Mouse (Mus musculus) cerebellum, adult (tissue): Measurements from ENCODE around the gene Cel.
A peak's percentile ranks its signal among the peaks of the same experiment; 100 is the strongest.

Source experiments
- ATAC-seq: cut with Nextera tagmentation; 2 replicates; pipeline ENCODE4 v1.9.2; 2017; ENCODE audit warnings: mild to moderate bottlenecking, moderate library complexity, mixed read lengths; ENCODE audit not compliant: insufficient number of reproducible peaks, low FRiP score, low TSS enrichment

The Cel gene

GRCm38 (mm10) chr2:28585730-28586129 lies 22.5 kb upstream of the Cel start:
- no peak for ATAC-seq

- peak; percentile 37; the same call in 1 of the 2 replicates for ATAC-seq
Observed at GRCm38 (mm10) chr2:28585043-28585571, 21.9 kb upstream of the Cel start.

GRCm38 (mm10) chr2:28583651-28584050 lies 20.4 kb upstream of the Cel start, which contains the start of gene Gtf3c5:
Gene Gtf3c5 (minus strand): TSS chr2:28583751.
- no peak for ATAC-seq

GRCm38 (mm10) chr2:28582647-28583353 lies 19.6 kb upstream of the Cel start:
- ATAC-seq: peak; percentile 80

GRCm38 (mm10) chr2:28578003-28578402 lies 14.8 kb upstream of the Cel start:
- ATAC-seq: no peak

- no peak for ATAC-seq
Observed at GRCm38 (mm10) chr2:28576815-28577214, 13.6 kb upstream of the Cel start.

- ATAC-seq: no peak
Observed at GRCm38 (mm10) chr2:28575341-28575740, 12.1 kb upstream of the Cel start.

- ATAC-seq: no peak
Observed at GRCm38 (mm10) chr2:28569903-28570302, 6.7 kb upstream of the Cel start.

- no peak for ATAC-seq
Observed at GRCm38 (mm10) chr2:28566545-28566944, 3.3 kb upstream of the Cel start.

GRCm38 (mm10) chr2:28564380-28564779 lies 1.2 kb upstream of the Cel start:
- no peak for ATAC-seq

GRCm38 (mm10) chr2:28563830-28564229 lies 627 bp upstream of the Cel start:
- 0 out of 2 replicates have a peak, but pooled peaks have one; percentile 62 for ATAC-seq

- ATAC-seq: no peak
Observed at GRCm38 (mm10) chr2:28557452-28557851, 5.8 kb downstream of the Cel start.

- ATAC-seq: no peak
Observed at GRCm38 (mm10) chr2:28552301-28552700, 10.9 kb downstream of the Cel start.

- ATAC-seq: no peak
Observed at GRCm38 (mm10) chr2:28549157-28549556, 14.0 kb downstream of the Cel start.

- ATAC-seq: no peak
Observed at GRCm38 (mm10) chr2:28547237-28548172, 15.7 kb downstream of the Cel start.

- ATAC-seq: no peak
Observed at GRCm38 (mm10) chr2:28546560-28546959, 16.6 kb downstream of the Cel start.

GRCm38 (mm10) chr2:28545976-28546375 lies 17.2 kb downstream of the Cel start:
- ATAC-seq: no peak

- ATAC-seq: peak; percentile 47; the same call in 1 of the 2 replicates
Observed at GRCm38 (mm10) chr2:28543894-28544293, 19.3 kb downstream of the Cel start.

GRCm38 (mm10) chr2:28540587-28541227 lies 22.5 kb downstream of the Cel start:
- no peak for ATAC-seq

GRCm38 (mm10) chr2:28539949-28540348 lies 23.3 kb downstream of the Cel start:
- ATAC-seq: no peak
